Mouse (Mus musculus): ENCODE results near the gene Ddx55.

DNA sequence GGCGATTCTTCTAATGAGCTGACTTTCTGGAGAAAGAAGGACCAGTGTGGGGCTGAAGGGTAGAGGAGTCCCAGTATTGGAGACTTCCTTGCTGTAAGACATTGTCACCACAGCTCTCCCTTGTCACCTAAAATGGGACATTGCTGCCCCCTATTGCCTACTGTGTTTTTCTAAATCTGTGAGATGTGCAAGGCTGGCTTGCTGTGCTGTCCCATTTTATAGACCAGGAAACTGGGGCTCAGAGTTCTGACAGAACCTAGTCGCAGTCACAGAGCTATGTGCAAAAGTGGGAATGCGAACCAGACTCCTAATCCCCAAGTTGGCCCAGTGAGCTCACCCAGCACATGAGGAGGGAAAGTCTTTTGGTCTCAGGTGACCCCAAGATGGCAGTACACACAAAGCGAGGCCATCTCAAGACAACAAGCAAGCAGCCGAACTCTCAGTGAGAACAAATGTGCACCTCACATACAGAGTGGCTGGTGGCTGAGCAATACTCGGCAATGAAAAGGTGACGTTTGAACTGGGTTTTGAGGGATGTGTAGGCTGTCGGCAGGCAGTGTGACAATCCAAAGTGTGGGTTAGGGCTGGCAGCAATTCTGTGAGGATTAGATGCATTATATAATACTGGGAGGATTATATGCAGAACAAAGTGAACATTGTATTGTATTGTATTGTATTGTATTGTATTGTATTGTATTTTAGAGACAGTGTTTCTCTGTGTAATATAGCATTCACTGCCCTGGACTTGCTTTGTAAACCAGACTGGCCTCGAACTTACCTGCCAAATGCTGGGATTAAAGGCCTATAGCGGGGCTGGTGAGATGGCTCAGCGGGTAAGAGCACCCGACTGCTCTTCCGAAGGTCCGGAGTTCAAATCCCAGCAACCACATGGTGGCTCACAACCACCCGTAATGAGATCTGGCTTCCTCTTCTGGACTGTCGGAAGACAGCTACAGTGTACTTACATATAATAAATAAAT, 13.6 kb upstream of the Ddx55 start:
- TF ChIP-seq CTCF (IDR thresholded peaks at IDR 0.05; ENCODE audit: borderline replicate concordance, extremely low read depth, insufficient read depth, insufficient read length), result peak; percentile 42; the same call in 1 of the 2 replicates
- TF ChIP-seq POLR2A (IDR thresholded peaks at IDR 0.05; ENCODE audit: borderline replicate concordance, extremely low read depth, insufficient read depth, insufficient read length, poor library complexity, severe bottlenecking), result no peak

All from brain, embryonic 14.5 days (tissue).